Mouse (Mus musculus): ENCODE data around the gene Unc5cl.

Gene Unc5cl

DNA sequence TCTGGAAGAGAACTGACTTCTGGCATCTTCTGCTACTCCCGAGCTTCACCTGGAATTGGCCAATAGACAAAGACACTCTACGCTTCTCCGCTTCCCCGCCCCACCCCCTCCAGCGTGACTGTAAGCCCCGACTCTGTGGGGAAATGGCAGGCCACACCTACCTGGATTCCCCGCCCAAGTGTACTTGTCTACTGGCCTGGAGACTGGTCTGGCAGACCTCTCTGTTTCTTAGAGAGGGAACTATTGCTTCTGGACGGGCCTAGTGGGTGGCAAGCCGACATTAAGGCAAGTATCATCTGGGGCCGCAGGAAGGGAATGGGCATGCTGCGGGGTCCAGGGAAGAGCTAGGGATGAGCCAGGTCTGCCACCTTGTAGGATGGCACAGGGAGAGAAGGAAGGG is at the start of gene Unc5cl:
Gene Unc5cl, plus strand, starts transcription at position 214 of the 400 bp plus-strand sequence.
- no peak for DNase-seq (ENCODE audit: extremely low spot score, low spot score)

DNA sequence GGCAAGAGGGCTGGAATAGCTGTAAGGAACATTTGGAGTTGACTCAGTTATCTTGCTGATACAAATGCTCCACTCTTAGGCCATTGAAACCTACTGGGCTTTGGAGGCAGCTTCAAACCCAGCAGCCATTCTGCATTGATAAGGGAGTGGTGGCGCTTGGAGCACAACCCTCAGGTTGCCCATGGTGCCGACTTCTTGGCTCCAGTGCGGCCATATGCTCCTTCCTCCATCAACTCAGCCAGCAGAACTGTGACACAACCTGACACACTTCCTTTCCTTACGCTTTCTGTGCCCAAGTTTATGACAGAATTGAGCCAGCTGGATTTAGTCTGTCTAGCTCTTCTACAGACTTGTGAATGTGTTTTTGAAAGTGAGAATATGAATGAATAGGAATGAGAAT is 47.5 kb upstream of the Unc5cl start:
- no peak for DNase-seq (ENCODE audit: extremely low spot score, low spot score)

DNA sequence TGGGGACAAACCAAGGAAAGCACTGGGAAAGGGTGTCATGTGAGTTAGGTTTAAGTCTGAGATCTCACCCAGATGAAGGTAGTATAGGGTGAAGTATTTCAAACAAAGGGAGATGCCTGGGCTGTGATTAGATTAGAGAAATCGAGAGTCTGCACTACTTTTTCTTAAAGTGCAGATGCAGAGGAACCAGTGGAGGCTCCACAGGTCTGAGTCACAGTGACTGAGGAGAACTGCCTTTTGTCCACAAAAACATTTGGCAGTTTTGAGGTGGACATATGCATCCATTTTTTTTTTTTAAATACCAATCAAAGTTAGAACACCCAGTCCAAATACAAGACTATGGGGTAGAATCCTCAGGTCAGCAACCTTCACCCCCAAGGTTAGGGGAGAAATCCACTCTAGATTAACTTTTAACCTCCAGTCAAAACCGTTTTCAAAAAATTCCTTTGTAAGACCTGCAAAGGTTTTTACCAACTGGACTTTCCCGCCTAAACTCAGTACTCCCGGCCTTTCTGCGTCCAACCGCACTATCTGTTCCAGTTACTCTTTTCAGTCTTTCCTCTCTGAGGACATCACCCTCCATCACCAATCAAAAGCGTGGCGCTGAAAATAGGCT is 46.7 kb upstream of the Unc5cl start:
- no peak for DNase-seq (ENCODE audit: extremely low spot score, low spot score)

GRCm38 (mm10) chr17:48408526-48409291 is 46.0 kb upstream of the Unc5cl start:
- peak; percentile 73 for DNase-seq (ENCODE audit: extremely low spot score, low spot score)

DNA sequence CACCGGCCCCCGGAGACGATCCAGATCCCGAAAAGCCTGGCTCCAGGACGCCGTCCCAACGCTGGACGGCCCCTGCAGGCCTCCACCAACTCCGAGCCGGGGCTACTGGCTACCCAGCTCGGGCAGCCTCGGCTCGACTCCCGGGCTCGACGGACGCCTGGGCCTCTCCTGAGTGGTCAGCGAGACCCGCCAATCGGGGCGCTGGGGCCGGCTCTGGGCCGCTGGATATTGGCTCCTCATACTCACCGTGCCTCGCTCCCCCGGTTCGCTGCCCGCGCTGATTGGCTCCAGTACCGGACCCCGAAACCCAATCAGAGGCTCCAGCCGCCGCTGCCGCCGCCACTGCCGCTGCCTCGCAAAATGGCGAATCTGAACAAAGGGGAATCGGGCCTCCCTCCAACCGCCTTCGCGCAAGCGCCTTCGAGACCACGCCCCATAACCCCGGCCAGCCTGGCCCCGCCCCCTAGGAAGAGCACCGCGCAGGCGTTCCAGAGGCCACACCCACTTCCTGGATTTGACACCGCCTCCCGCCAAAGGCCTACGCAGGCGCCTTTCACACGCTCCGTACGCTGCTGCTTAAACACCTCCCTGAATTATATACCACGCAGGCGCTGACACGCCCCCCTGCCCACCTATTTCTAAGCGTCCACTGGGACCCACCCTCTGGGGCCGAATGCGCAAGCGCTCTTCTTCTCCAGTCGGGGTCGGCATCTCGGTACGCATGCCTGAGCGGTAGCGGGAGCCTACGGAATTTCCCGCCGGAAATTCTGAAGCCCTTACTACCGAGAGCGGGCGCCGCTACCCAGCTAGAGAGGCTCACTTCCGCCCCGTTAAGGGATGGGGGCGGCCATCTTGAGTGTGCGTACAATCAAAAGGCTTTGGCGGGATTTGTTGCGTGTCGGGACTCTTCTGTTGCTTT is 45.1 kb upstream of the Unc5cl start, which contains the start of the genes Nfya and Oard1:
Gene Nfya, minus strand, starts transcription at position 527 of the 919 bp plus-strand sequence.
Gene Oard1, plus strand, starts transcription at position 635 of the 919 bp plus-strand sequence.
- peak; percentile 99 for DNase-seq (ENCODE audit: extremely low spot score, low spot score)

GRCm38 (mm10) chr17:48410299-48410785 is 44.4 kb upstream of the Unc5cl start:
- no peak for DNase-seq (ENCODE audit: extremely low spot score, low spot score)

GRCm38 (mm10) chr17:48411241-48411640 is 43.5 kb upstream of the Unc5cl start:
- DNase-seq (ENCODE audit: extremely low spot score, low spot score) = no peak

- no peak for DNase-seq (ENCODE audit: extremely low spot score, low spot score)
Observed at GRCm38 (mm10) chr17:48416011-48416410, 38.7 kb upstream of the Unc5cl start.

GRCm38 (mm10) chr17:48416425-48417195 is 38.1 kb upstream of the Unc5cl start:
- DNase-seq (ENCODE audit: extremely low spot score, low spot score) = peak; percentile 42

DNA sequence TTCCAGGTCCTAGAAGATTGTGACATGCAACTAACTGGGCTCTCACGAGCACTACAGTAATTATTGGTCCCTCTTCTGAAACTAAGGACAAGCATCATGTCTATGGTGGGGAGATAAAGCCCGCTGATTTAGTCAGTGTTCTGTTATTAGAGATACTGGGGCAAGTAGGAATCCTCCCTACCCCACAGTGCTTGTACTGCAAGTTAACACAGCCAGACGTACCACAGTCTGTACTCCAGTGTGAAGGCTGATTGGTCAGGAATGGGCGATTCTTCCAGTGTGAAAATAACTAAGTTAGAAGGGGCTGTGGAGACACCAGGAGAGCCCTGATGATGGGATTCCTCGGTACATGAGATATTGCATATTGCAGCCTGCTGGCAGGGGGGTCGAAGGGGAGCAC is 37.2 kb upstream of the Unc5cl start:
- no peak for DNase-seq (ENCODE audit: extremely low spot score, low spot score)

DNA sequence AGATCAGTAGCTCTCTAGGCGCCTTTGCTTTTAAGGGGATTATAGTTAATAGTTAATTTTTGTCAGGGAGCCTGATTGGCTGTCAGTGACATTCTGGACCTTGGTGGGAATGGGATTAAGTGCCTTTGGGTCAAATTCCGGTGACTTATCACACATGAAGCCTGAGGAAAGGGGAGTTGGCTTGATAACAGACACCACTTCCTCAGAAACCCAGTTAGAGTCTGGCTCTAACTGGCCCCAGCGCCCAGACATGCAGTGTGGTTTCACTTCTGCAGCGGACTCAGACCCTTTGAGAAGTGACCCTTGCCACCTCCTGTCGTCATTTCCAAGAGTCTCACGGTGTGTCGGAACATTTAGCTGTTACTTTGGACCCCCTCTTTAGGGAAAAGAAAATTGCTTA is 36.5 kb upstream of the Unc5cl start:
- DNase-seq (ENCODE audit: extremely low spot score, low spot score) = no peak

DNA sequence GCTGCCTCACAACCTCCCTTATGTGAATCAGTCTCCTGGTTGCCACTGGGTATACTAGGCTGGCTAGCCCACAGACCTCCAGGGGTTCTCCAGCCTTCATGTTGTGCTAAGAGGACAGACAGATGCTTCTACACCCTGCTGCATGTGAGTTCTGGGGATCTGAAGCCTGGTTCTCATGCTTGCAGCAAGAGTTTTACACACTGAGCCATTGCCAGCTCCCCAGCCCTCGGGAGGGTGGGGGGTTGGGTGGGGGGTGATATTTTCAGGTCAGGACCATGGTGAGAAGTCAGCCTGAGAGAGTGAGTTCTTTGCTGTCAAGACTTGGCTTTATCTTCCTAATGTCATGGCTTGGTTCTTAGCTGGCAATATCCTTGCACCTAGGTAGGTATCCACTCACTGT is 35.9 kb upstream of the Unc5cl start:
- DNase-seq (ENCODE audit: extremely low spot score, low spot score) = no peak

DNA sequence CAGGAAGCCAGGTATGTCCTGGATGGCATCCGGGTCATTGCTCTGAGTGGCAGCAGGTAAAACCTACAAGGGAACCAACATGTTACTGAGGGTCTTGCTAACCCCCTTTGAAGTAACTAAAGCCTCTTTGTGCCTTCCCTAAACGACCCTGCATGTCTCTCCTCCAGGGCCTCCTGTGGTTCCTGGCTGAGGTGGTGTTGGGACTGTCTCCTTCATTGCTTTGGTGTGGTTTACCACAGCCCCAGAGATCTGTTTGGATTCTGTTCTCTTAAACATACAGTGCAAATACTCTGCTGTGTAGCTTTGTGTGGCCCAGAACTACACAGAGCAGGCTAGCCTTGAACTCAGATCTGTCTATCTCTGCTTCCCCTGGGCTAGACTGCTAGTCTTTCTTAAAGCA is 35.1 kb upstream of the Unc5cl start:
- DNase-seq (ENCODE audit: extremely low spot score, low spot score) = no peak

- DNase-seq (ENCODE audit: extremely low spot score, low spot score) = no peak
Observed at GRCm38 (mm10) chr17:48424237-48424636, 30.5 kb upstream of the Unc5cl start.

DNA sequence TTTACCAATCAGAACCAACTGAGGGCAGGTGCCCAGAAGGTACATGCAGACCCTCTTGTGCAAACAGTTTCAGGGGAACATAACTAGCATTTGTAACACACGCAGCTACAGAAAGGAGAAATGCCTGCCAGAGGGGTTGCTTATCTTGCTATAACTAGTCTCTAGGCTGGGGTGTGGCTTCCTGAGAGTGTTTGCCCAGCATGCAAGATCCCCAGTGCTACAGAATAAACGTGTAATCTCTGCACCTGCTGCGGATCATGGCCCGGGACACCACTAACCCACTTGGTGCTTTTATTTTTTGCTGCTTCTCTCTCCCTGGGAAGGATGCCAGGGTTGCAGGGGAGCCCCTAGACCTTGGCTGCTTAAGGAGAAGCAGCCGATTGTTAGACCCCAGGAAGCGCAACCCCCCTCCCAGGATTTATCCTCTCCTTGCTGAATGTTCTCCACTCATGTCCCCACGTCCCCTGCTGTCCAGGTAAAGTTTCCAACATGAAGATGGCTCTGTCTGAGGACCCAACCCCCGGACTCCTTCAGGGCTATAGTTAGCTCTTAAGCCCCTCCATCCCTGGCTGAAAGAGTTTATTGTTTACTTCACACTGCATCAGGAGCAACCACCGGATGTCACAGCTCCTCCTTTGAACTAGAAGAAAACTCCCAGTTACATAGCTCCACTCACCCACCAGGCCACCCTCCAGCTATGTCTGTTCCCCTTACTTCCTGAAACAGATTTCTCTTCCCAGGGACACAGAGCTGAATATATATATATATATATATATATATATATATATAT is 28.7 kb upstream of the Unc5cl start:
- no peak for DNase-seq (ENCODE audit: extremely low spot score, low spot score)

DNA sequence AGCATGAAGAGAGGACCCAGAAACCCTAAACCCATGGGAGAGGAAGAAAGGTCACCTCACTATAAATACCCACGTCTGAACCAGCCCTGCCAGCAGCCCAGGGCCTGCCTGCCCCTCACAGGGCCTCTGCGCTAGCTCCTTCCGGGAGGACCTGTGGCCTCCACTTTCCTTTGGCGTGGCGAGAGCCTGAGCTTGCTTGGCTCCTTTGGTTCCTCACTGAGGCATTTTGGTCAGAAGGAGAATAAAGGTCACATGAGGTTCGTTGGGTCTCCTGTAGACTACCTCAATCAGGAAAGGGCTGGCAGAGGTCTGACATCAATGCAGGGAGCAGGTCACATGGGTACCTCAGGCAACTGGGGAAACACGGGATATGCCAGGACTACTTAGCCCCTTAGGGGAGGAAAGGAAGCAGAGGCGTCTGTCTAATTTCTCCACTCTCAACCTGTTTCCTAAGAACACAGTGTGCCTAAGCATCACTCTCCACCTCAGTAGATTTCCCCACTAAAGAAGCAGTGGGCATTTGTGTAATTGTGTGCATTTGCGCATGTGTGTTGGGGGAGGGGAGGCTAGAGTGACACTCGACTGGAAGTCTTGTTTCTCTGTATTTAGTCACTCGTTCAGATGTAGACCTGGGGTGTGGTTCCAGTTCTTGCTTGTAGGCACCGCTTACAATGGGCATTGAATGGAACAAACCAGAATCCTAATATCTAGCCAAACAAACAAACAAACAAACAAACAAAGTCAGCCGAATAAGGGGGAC is 27.5 kb upstream of the Unc5cl start:
- no peak for DNase-seq (ENCODE audit: extremely low spot score, low spot score)

- no peak for DNase-seq (ENCODE audit: extremely low spot score, low spot score)
Observed at GRCm38 (mm10) chr17:48427852-48428530, 26.7 kb upstream of the Unc5cl start.

DNA sequence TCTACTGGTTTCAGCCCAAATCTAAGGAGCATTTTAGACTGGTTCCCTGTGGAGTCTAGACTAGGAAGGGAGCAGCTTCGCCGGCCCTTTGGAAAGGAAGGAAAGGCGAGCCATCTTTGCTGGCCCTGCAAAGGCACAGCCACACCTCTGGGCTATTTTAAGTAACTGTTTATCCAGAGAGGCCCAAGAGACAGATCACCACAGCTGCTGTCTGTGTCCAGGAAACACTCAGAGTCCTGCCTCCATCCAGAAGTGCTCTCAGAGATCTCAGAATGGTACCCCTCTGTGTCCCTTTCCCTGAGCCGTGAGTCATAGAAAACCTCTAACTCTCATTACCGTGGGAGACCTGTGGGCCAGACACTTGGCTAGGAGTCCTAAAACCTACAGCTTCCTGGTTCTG is 24.3 kb upstream of the Unc5cl start:
- no peak for DNase-seq (ENCODE audit: extremely low spot score, low spot score)

DNA sequence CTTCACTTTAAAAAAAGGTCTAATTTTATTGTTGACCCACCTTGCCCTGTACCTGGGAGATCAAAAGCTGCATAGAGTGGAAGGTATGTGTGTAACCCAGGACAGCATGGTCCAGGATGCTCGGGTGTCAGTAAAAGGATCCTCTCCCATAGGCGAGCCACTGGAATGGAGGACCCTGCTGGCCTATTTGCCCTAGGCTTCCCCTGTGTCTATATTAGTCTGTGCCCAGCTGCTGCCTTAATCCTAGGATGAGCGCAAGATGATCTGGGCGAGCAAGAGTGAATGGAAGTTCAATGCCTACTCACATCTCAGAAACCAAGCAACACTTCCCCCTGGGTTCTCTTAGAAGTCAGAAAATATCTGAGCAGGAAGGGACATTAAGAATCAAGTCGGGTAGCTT is 23.6 kb upstream of the Unc5cl start:
- DNase-seq (ENCODE audit: extremely low spot score, low spot score) = no peak

All from neural tube, embryonic 10.5 days (tissue).